Mouse (Mus musculus) left cerebral cortex, postnatal 4 days (tissue): ENCODE measurements around the gene Gm5108. TPM values are rescaled to one million over a fixed set of nuclear protein-coding genes. Genes with fewer than 3 reads are reported as not detected.
A peak's percentile ranks its signal among the peaks of the same experiment; 100 is the strongest.

Experiments used
- DNase-seq: peaks from one replicate; pipeline ENCODE4 v3.0.0-alpha.2; 2022
- intact Hi-C: fragments of 180-260 bp; cut with DNase I; formaldehyde crosslinking; loops from one replicate; pipeline ENCODE4 v1.15.1; 2025
- total RNA-seq, 2 experiments: library from RNA; stranded (reverse); gene quantifications; 2 replicates each; pipeline ENCODE4 v1.2.3; 2021

The Gm5108 gene
- total RNA-seq = not detected

GRCm38 (mm10) chr5:67941369-67941768 lies at the start of gene Gm5108:
Gm5108 (plus strand) TSS chr5:67941669.
- no peak for DNase-seq
- intact Hi-C loops = no loop called here

- DNase-seq = peak; percentile 20
- intact Hi-C loops = no loop called here
These were observed 42.5 kb upstream of the Gm5108 start for GRCm38 (mm10) chr5:67898921-67899320.

GRCm38 (mm10) chr5:67904555-67904954 lies 36.9 kb upstream of the Gm5108 start:
- DNase-seq = no peak

GRCm38 (mm10) chr5:67930584-67930983 lies 10.9 kb upstream of the Gm5108 start:
- intact Hi-C loops = no loop called here
- no peak for DNase-seq

More at GRCm38 (mm10) chr5:67904555-67904954, 36.9 kb upstream of the Gm5108 start:
- intact Hi-C loops = no loop called here

- no peak for DNase-seq
- intact Hi-C loops = no loop called here
These were observed 9.8 kb upstream of the Gm5108 start for GRCm38 (mm10) chr5:67931623-67932022.

GRCm38 (mm10) chr5:67943199-67943598 lies 1.7 kb downstream of the Gm5108 start:
- no peak for DNase-seq
- intact Hi-C loops = no loop called here

- intact Hi-C loops = no loop called here
- no peak for DNase-seq
These were observed 2.8 kb downstream of the Gm5108 start for GRCm38 (mm10) chr5:67944074-67944785.

GRCm38 (mm10) chr5:67946321-67946720 lies 4.9 kb downstream of the Gm5108 start, which contains the start of gene Gm21905:
Gm21905 (minus strand) TSS chr5:67946421.
- no peak for DNase-seq
- intact Hi-C loops = loop anchor here (5.0 kb wide), 1 partner anchor 39 kb away; no protein-coding TSS in a partner anchor

- DNase-seq = no peak
- intact Hi-C loops = loop anchor here (5.0 kb wide), 1 partner anchor 40 kb away; no protein-coding TSS in a partner anchor
These were observed 5.5 kb downstream of the Gm5108 start for GRCm38 (mm10) chr5:67947006-67947405.

- intact Hi-C loops = loop anchor here (5.0 kb wide), 1 partner anchor 41 kb away; no protein-coding TSS in a partner anchor
These were observed 6.6 kb downstream of the Gm5108 start for GRCm38 (mm10) chr5:67948074-67948473.

GRCm38 (mm10) chr5:67954097-67954496 lies 12.6 kb downstream of the Gm5108 start:
- DNase-seq = no peak
- intact Hi-C loops = loop anchor here (10.0 kb wide), 1 partner anchor 109 kb away; the partner anchor contains the start of gene Atp8a1

More at GRCm38 (mm10) chr5:67948074-67948473, 6.6 kb downstream of the Gm5108 start:
- no peak for DNase-seq

- DNase-seq = no peak
- intact Hi-C loops = loop anchor here (10.0 kb wide), 1 partner anchor 111 kb away; the partner anchor contains the start of gene Atp8a1
These were observed 14.0 kb downstream of the Gm5108 start for GRCm38 (mm10) chr5:67955486-67955885.

- intact Hi-C loops = no loop called here
- DNase-seq = no peak
These were observed 20.5 kb downstream of the Gm5108 start for GRCm38 (mm10) chr5:67961708-67962629.

- DNase-seq = no peak
- intact Hi-C loops = no loop called here
These were observed 28.1 kb downstream of the Gm5108 start for GRCm38 (mm10) chr5:67969536-67969935.

GRCm38 (mm10) chr5:67981946-67982526 lies 40.6 kb downstream of the Gm5108 start:
- intact Hi-C loops = no loop called here
- no peak for DNase-seq

GRCm38 (mm10) chr5:67990426-67990825 lies 49.0 kb downstream of the Gm5108 start:
- intact Hi-C loops = no loop called here
- DNase-seq = no peak

GRCm38 (mm10) chr5:68002611-68003010 lies 61.1 kb downstream of the Gm5108 start:
- intact Hi-C loops = no loop called here
- DNase-seq = no peak

GRCm38 (mm10) chr5:68003904-68004303 lies 62.4 kb downstream of the Gm5108 start:
- DNase-seq = no peak
- intact Hi-C loops = no loop called here

- intact Hi-C loops = no loop called here
- DNase-seq = no peak
These were observed 63.0 kb downstream of the Gm5108 start for GRCm38 (mm10) chr5:68004419-68004818.

GRCm38 (mm10) chr5:68007074-68007473 lies 65.6 kb downstream of the Gm5108 start:
- DNase-seq = no peak
- intact Hi-C loops = no loop called here

- intact Hi-C loops = loop anchor here (5.0 to 10.0 kb wide), 2 partner anchors 167 to 259 kb away; partner anchors contain the start of gene Atp8a1
- no peak for DNase-seq
These were observed 70.1 kb downstream of the Gm5108 start for GRCm38 (mm10) chr5:68011569-68011968.
